Mouse (Mus musculus) gastrocnemius, postnatal 14 days (tissue): Measurements from ENCODE around the gene Pnp2. TPM values are rescaled to one million over a fixed set of nuclear protein-coding genes. Genes with fewer than 3 reads are reported as not detected.

Experiments used
- DNase-seq: peaks from one replicate; pipeline ENCODE4 v3.0.0; 2021; ENCODE audit warnings: mixed read lengths
- intact Hi-C: fragments of 180-260 bp; cut with DNase I; formaldehyde crosslinking; loops from one replicate; pipeline ENCODE4 v1.15.1; 2025; ENCODE audit warnings: low total_unique reads
- total RNA-seq, 2 experiments: library from RNA; stranded (reverse); gene quantifications; 2 replicates each; pipeline ENCODE4 v1.2.3; 2021

Pnp2 gene
- total RNA-seq, 2 experiments from 2014 or later, result 0.29 to 0.49 TPM

DNA sequence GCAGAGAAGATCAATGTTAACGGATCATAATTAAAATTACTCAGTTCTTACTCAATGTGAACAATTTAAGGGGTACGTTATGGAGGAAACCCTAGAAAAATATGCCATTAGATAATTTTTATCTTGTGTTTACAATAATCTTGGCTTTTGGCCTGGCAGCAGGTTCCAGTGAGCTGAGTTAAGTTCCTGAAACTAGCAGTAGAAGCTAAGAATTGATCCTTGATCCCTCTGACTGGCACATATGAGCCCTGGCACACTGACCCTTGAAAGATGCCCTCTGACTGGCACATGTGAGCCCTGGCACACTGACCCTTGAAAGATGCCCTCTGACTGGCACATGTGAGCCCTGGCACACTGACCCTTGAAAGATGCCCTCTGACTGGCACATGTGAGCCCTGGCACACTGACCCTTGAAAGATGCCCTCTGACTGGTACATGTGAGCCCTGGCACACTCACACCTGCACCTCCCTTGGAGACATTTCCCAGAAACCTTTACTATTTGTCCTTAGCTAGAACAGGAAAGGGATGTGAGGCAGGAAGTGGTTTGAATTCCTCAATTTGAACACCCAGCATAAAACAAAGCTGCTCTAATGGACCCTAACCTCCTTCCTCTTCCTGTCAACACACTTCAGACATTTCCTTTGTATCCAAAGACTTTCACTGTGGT lies 42.3 kb downstream of the Pnp2 start:
- no peak for DNase-seq
- intact Hi-C loops, result no loop called here

DNA sequence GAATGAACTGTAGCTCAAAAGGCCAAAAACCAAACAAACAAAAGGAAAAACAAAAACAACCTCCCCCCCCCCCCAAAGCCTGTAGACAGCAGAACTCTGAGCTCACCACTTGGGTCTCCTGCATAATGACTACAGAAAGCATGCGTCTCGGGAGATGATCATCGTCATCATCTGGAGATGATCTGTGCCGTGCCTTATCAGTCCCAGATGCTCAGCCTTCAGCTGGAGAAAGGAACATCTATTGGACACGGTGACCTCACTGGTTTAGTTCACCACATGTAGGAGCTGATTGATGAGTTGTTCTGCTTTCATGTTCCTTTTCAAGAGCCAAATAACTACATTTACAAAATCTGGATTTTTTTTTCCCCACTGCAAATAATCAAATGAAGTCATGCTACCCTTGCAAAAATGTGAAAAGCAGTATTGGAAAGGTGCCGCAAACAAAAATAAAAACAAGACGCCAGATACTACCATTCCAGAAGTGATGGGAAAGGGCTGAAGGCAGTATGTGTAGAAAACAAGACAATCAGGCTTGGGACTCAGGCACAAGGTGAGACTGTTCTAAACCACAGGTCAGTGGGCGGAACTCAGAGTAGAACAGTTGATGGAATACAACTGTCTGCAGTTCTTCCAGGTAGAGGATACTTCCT lies 51.5 kb downstream of the Pnp2 start, which contains the start of gene Rnase10:
Gene Rnase10, plus strand, starts transcription at position 600 of the 650 bp plus-strand sequence.
- intact Hi-C loops, result no loop called here
- no peak for DNase-seq

DNA sequence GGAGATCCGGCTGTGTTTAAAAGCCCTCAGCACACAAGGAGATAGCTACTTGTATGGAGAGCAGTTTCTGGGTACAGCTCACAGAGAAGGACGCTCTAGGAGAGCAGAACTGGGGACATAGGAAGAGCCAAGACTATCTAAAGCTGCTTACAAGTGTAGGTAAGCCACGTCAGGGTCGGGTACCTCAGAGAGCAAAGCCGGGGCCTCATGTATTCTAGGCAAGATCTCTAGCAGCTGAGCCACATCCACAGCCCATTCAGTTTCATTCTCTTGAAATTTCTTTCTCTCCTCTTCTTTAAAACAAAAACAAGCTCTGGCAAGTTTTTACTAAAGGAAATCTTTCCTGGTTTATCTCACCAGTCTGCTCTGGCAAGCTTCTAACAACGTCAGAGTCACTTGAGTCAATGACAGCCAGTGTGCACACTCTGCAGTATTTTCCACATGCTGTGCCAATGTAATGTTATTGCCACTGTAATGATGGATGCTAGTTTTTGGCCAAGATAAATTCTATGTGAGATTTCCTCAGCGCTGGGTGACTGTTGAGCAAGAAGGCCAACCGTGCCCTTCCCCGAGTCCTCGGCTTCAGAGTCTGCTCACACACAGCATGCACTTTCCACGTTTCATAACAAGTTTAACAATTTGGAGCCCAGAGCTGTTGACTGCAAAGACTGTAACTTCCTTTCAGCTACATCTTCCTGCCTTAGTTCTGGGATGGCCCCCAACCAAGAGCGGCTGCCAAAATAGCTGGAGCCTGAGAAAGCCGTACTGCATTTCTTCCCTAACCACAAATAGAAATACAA lies 52.3 kb downstream of the Pnp2 start:
- intact Hi-C loops, result no loop called here
- peak; percentile 72 for DNase-seq

DNA sequence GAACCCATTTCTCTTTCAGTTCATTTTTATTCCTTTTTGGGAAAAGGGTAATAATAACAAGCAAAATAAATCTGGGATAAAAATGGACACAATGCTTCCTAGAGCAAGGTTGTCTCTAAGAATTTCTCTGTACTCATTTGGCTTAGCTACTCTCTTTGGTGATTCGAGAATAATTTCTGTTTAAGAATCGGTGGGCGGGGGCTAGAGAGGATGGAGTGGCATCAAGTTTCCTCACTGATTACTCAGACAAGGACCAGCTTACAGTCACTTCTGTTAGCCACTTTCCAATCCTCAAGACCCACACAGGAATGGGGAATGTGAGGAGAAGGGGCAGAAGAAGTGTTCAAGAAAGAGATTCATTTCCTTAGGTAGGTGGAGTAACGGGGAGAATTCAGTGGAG lies 53.0 kb downstream of the Pnp2 start:
- intact Hi-C loops, result no loop called here
- no peak for DNase-seq

DNA sequence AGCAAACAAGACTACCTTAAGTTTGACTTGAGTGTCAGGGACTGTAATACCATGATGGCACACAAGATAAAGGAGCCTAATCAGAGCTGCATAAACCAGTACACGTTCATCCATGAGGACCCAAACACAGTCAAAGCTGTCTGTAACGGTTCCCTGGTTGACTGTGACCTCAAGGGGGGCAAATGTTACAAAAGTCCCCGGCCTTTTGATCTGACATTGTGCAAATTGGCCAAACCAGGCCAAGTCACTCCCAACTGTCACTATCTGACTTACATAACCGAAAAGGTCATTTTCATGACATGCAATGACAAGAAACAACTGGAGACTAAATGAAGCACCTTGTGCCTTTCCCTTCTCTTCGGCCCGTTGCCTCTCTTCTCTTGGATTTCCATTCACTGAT lies 53.8 kb downstream of the Pnp2 start:
- no peak for DNase-seq
- intact Hi-C loops, result no loop called here

Other genes with a start within 250 kb of the Pnp2 start
- gene Olfr748, start 248.6 kb upstream of the Pnp2 start, total RNA-seq, result not detected
- gene Olfr749, start 210.9 kb upstream of the Pnp2 start, total RNA-seq, result not detected
- 10 to 100 TPM; 12.0 to 12.3 TPM for gene Ttc5, start 170.5 kb upstream of the Pnp2 start, total RNA-seq
- gene Ccnb1ip1, start 148.3 kb upstream of the Pnp2 start, total RNA-seq, result under 1 TPM in 1 of 2 experiments, not detected in 1; 0.72 TPM
- 1 to 10 TPM; 9.3 to 10.0 TPM for gene Parp2, start 148.2 kb upstream of the Pnp2 start, total RNA-seq
- 10 to 100 TPM in 1 of 2 experiments, 1 to 10 TPM in 1; 9.4 to 10.3 TPM for gene Tep1, start 85.4 kb upstream of the Pnp2 start, total RNA-seq
- gene Klhl33, start 58.5 kb upstream of the Pnp2 start, total RNA-seq, result 100 to 1,000 TPM; 101 to 192 TPM
- gene Osgep, start 31.1 kb upstream of the Pnp2 start, total RNA-seq, result 10 to 100 TPM; 40.0 to 42.1 TPM
- 10 to 100 TPM; 32.7 to 33.4 TPM for gene Apex1, start 31.0 kb upstream of the Pnp2 start, total RNA-seq
- 10 to 100 TPM; 12.6 to 16.4 TPM for gene Pip4p1, start 25.1 kb upstream of the Pnp2 start, total RNA-seq
- 1 to 10 TPM; 4.6 to 6.8 TPM for gene Pnp, start 24.9 kb upstream of the Pnp2 start, total RNA-seq
- gene Gm49342, start 11.5 kb upstream of the Pnp2 start, total RNA-seq, result 1 to 10 TPM; 4.6 to 6.6 TPM
- not detected for gene Rnase10, start 51.8 kb downstream of the Pnp2 start, total RNA-seq
- not detected for gene Rnase9, start 85.9 kb downstream of the Pnp2 start, total RNA-seq
- gene Rnase11, start 94.2 kb downstream of the Pnp2 start, total RNA-seq, result not detected
- not detected for gene Rnase12, start 101.7 kb downstream of the Pnp2 start, total RNA-seq
- not detected for gene Olfr750, start 118.4 kb downstream of the Pnp2 start, total RNA-seq
- gene Rnase4, start 135.1 kb downstream of the Pnp2 start, total RNA-seq, result 10 to 100 TPM; 46.5 to 51.1 TPM
- 1 to 10 TPM; 3.6 to 3.8 TPM for gene Ang, start 135.2 kb downstream of the Pnp2 start, total RNA-seq
- gene Eddm3b, start 158.4 kb downstream of the Pnp2 start, total RNA-seq, result not detected
- gene Rnase6, start 167.9 kb downstream of the Pnp2 start, total RNA-seq, result under 1 TPM; 0.18 to 0.64 TPM
- not detected for gene Rnase1, start 190.8 kb downstream of the Pnp2 start, total RNA-seq
- not detected for gene Rnase2b, start 206.3 kb downstream of the Pnp2 start, total RNA-seq
- not detected for gene Ang2, start 243.2 kb downstream of the Pnp2 start, total RNA-seq
- gene Ear14, start 247.4 kb downstream of the Pnp2 start, total RNA-seq, result not detected